Comparison of ENCODE assay signal across 11 mouse cellular contexts in the genomic region with DNA sequence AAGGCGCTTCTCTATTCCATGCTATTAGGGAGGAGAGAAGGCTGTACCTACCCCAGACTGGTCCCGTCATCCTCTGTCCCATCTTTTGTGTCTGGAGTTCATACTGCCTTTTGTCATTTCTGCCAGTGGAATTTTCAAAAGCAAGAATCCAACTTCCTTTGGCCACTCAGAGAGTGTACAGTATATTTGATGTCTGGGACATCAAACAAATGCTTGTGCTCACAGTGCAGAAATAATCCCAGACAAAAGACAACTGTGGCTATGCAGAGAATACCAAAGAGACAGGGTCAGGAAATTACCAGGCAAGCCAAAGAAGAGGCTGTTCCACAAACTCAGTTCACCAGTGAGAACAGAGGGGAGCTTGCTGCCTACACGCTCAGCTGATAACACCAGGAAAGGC.
A peak's percentile ranks its signal among the peaks of the same experiment; 100 is the strongest.
DNase-seq lines count a peak whose midpoint lies in the region; ATAC-seq and TF ChIP-seq lines count a peak whose summit lies in the region.
"Had no signal": no experiment of that assay in that cellular context is flagged by ENCODE, and none has a peak within 500 bp of the region (broad histone marks: within the 10 kb centered on the region; RNA-seq: fewer than 3 reads in every experiment).

No protein-coding gene starts in this region.

- H3K9ac ChIP-seq in kidney, embryonic 15.5 days: no peak overlapping the region
- H3K9ac ChIP-seq in hindbrain, postnatal 0 days (replicated peaks; ENCODE audit: low read length): no peak overlapping the region
- no peak overlapping the region for H3K9ac ChIP-seq in neural tube, embryonic 11.5 days (ENCODE audit: low read length)
- H3K9ac ChIP-seq: liver, embryonic 15.5 days had no signal

- peak overlapping the region; percentile 68; the same call in 1 of the 2 replicates for H3K27ac ChIP-seq in kidney, embryonic 15.5 days
- H3K27ac ChIP-seq in forebrain, embryonic 10.5 days: peak overlapping the region; percentile 84
- peak overlapping the region; percentile 68; the same call in 1 of the 2 replicates for H3K27ac ChIP-seq in hindbrain, postnatal 0 days
- H3K27ac ChIP-seq in neural tube, embryonic 11.5 days (ENCODE audit: low read depth, low read length): no peak overlapping the region
- no peak overlapping the region for H3K27ac ChIP-seq in thymus, adult 2 months (ENCODE audit: control insufficient read depth, insufficient read depth, low read length)
- H3K27ac ChIP-seq: liver, embryonic 15.5 days had no signal

- peaks cover 28% of the 10 kb centered on the region for H3K4me1 ChIP-seq in kidney, embryonic 15.5 days
- peaks cover 51% of the 10 kb centered on the region for H3K4me1 ChIP-seq in forebrain, embryonic 10.5 days
- 0 out of 2 replicates have a peak, but pooled peaks cover 8% of the 10 kb centered on the region for H3K4me1 ChIP-seq in hindbrain, postnatal 0 days (ENCODE audit: insufficient read depth, low read length)
- H3K4me1 ChIP-seq in neural tube, embryonic 11.5 days (ENCODE audit: control insufficient read depth, insufficient read depth, low read length): peaks cover 17% of the 10 kb centered on the region
- no peaks in the 10 kb centered on the region for H3K4me1 ChIP-seq in thymus, adult 2 months (replicated peaks; ENCODE audit: control insufficient read depth, insufficient read depth, low read length)
- H3K4me1 ChIP-seq: liver, embryonic 15.5 days had no signal

- H3K4me3 ChIP-seq in kidney, embryonic 15.5 days (replicated peaks): no peak overlapping the region
- peak overlapping the region; percentile 38 for H3K4me3 ChIP-seq in forebrain, embryonic 10.5 days
- H3K4me3 ChIP-seq in hindbrain, postnatal 0 days (ENCODE audit: low read length): no peak overlapping the region
- H3K4me3 ChIP-seq in neural tube, embryonic 11.5 days (ENCODE audit: low read depth, low read length): no peak overlapping the region
- H3K4me3 ChIP-seq in thymus, adult 2 months (ENCODE audit: control insufficient read depth, insufficient read depth, low read length): no peak overlapping the region
- H3K4me3 ChIP-seq: liver, embryonic 15.5 days had no signal

- H3K27me3 ChIP-seq in kidney, embryonic 15.5 days: peaks cover 53% of the 10 kb centered on the region
- H3K27me3 ChIP-seq in forebrain, embryonic 10.5 days (ENCODE audit: poor library complexity, severe bottlenecking): peaks cover 81% of the 10 kb centered on the region
- peaks cover 2% of the 10 kb centered on the region; the same call in 1 of the 2 replicates for H3K27me3 ChIP-seq in hindbrain, postnatal 0 days (ENCODE audit: insufficient read depth, low read length)
- peaks cover 14% of the 10 kb centered on the region for H3K27me3 ChIP-seq in neural tube, embryonic 11.5 days (ENCODE audit: control insufficient read depth, insufficient read depth, low read length)
- H3K27me3 ChIP-seq in thymus, adult 2 months (ENCODE audit: control insufficient read depth, insufficient read depth, low read length): 0 out of 2 replicates have a peak, but pooled peaks cover 3% of the 10 kb centered on the region
- H3K27me3 ChIP-seq: CH12.LX had no signal

- H3K9me3 ChIP-seq in kidney, embryonic 15.5 days (replicated peaks): no peaks in the 10 kb centered on the region
- H3K9me3 ChIP-seq in forebrain, embryonic 10.5 days: no peaks in the 10 kb centered on the region
- H3K9me3 ChIP-seq in hindbrain, postnatal 0 days (ENCODE audit: low read length): no peaks in the 10 kb centered on the region
- H3K9me3 ChIP-seq in neural tube, embryonic 11.5 days (ENCODE audit: control insufficient read depth, low read length): no peaks in the 10 kb centered on the region
- H3K9me3 ChIP-seq: liver, embryonic 15.5 days had no signal

- H3K36me3 ChIP-seq in kidney, embryonic 15.5 days: no peaks in the 10 kb centered on the region
- H3K36me3 ChIP-seq in forebrain, embryonic 10.5 days (replicated peaks): no peaks in the 10 kb centered on the region
- no peaks in the 10 kb centered on the region for H3K36me3 ChIP-seq in hindbrain, postnatal 0 days (ENCODE audit: insufficient read depth, low read length)
- no peaks in the 10 kb centered on the region for H3K36me3 ChIP-seq in neural tube, embryonic 11.5 days (ENCODE audit: control insufficient read depth, insufficient read depth, low read length)
- no peaks in the 10 kb centered on the region for H3K36me3 ChIP-seq in thymus, adult 2 months (ENCODE audit: control insufficient read depth, insufficient read depth, low read length)
- H3K36me3 ChIP-seq: liver, embryonic 15.5 days had no signal

- WGBS in kidney, embryonic 15.5 days: 63% methylated on average over 3 of the region's 3 CpGs
- 13% methylated on average over 3 of the region's 3 CpGs for WGBS in forebrain, embryonic 10.5 days
- 26% methylated on average over 3 of the region's 3 CpGs for WGBS in hindbrain, postnatal 0 days
- 35% methylated on average over 3 of the region's 3 CpGs for WGBS in neural tube, embryonic 11.5 days
- 42% methylated on average over 3 of the region's 3 CpGs for WGBS in thymus, adult 2 months

- TF ChIP-seq POLR2A in thymus, adult 2 months (IDR thresholded peaks at IDR 0.05; ENCODE audit: control insufficient read depth, extremely low read depth, insufficient read depth, low read length, poor library complexity): no peak

- peak; percentile 17 for ATAC-seq in kidney, embryonic 15.5 days (replicated peaks; ENCODE audit: low FRiP score)
- ATAC-seq in hindbrain, postnatal 0 days: peak; percentile 21; the same call in 1 of the 2 replicates
- ATAC-seq in neural tube, embryonic 11.5 days (ENCODE audit: insufficient read depth, low FRiP score, low TSS enrichment): 0 out of 2 replicates have a peak, but pooled peaks have one; percentile 3

- no peak for TF ChIP-seq CTCF in hindbrain, postnatal 0 days (IDR thresholded peaks at IDR 0.05; ENCODE audit: low read depth)
- TF ChIP-seq CTCF in thymus, adult 2 months (IDR thresholded peaks at IDR 0.05; ENCODE audit: borderline replicate concordance, control insufficient read depth, extremely low read depth, insufficient read depth, low read length, poor library complexity): no peak

- no peak for DNase-seq in kidney, postnatal 4 days
- DNase-seq in forebrain, embryonic 10.5 days (ENCODE audit: extremely low spot score, low spot score): peak; percentile 29
- DNase-seq in hindbrain, postnatal 0 days (ENCODE audit: low spot score): no peak
- peak; percentile 20 for DNase-seq in neural tube, embryonic 11.5 days (ENCODE audit: low spot score)
- no peak for DNase-seq in gastrocnemius, postnatal 25 days
- no peak for DNase-seq in thymus, adult 2 months
- DNase-seq in thymus, postnatal 0 days (ENCODE audit: low spot score): no peak
- DNase-seq: thymus, postnatal 14 days had no signal

- H3K4me2 ChIP-seq in kidney, embryonic 15.5 days: peak overlapping the region; percentile 60
- H3K4me2 ChIP-seq in hindbrain, postnatal 0 days (ENCODE audit: low read depth, low read length): peak overlapping the region; percentile 59
- peak overlapping the region; percentile 38; the same call in 1 of the 2 replicates for H3K4me2 ChIP-seq in neural tube, embryonic 11.5 days (ENCODE audit: low read depth)
- H3K4me2 ChIP-seq: liver, embryonic 15.5 days had no signal

Comparison
In these comparisons a context has a peak if more than half of its experiments do, and no peak if none do; other contexts are left out.
1. H3K27ac ChIP-seq: peak in kidney, embryonic 15.5 days (single experiment), forebrain, embryonic 10.5 days (single experiment) and hindbrain, postnatal 0 days (single experiment); none in neural tube, embryonic 11.5 days (single experiment) and thymus, adult 2 months (single experiment).
2. DNase-seq: peak in forebrain, embryonic 10.5 days (single experiment) and neural tube, embryonic 11.5 days (single experiment); none in kidney, postnatal 4 days (0 of 2), hindbrain, postnatal 0 days (single experiment), gastrocnemius, postnatal 25 days (single experiment), thymus, adult 2 months (single experiment) and thymus, postnatal 0 days (single experiment).
3. Peak in every context shown above with its lines, with median percentiles within 50 percentile points of each other: ATAC-seq and H3K4me2 ChIP-seq.